17 mouse cellular contexts compared by ENCODE assay signal in the genomic region with DNA sequence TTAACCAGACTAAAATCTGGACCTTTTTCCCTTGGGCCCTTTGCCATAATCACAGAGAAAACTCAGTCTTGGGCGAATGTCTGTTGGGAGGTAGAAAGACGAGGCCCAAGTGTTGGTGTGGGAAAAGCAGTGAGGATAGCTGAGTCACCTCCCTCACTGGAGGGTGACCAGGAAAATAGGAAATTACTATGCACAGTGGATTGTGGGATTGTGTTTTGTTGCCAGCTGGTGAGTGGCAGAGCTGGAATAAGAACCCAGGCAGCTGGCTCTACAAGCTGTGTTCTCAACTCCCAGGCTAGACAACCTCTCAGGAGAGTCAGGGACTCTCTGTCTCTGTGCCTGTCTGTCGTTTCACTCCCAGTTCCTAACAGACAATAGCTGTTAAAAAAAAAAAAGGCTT. TPM values are rescaled to one million over a fixed set of nuclear protein-coding genes. Genes with fewer than 3 reads are reported as not detected.
DNase-seq lines count a peak whose midpoint lies in the region; ATAC-seq and TF ChIP-seq lines count a peak whose summit lies in the region.
"Had no signal": no experiment of that assay in that cellular context is flagged by ENCODE, and none has a peak within 500 bp of the region (broad histone marks: within the 10 kb centered on the region; RNA-seq: fewer than 3 reads in every experiment).

No protein-coding gene starts in this region.

- no peak overlapping the region for H3K4me2 ChIP-seq in lung, embryonic 14.5 days
- H3K4me2 ChIP-seq in forebrain, embryonic 16.5 days (ENCODE audit: low read length), result no peak overlapping the region
- H3K4me2 ChIP-seq: heart, embryonic 15.5 days; lung, embryonic 15.5 days had no signal

- no peaks in the 10 kb centered on the region for H3K36me3 ChIP-seq in lung, embryonic 14.5 days (ENCODE audit: insufficient read depth)
- no peaks in the 10 kb centered on the region for H3K36me3 ChIP-seq in forebrain, embryonic 16.5 days (ENCODE audit: control insufficient read depth, insufficient read depth)
- H3K36me3 ChIP-seq: heart, embryonic 15.5 days; lung, embryonic 15.5 days had no signal

- H3K27ac ChIP-seq in lung, embryonic 14.5 days (ENCODE audit: low read depth), result no peak overlapping the region
- no peak overlapping the region for H3K27ac ChIP-seq in forebrain, embryonic 16.5 days (ENCODE audit: low read length)
- H3K27ac ChIP-seq: heart, embryonic 15.5 days; lung, embryonic 15.5 days had no signal

- peak; percentile 1 for DNase-seq in lung, embryonic 14.5 days
- no peak for DNase-seq in lung, postnatal 25 days (ENCODE audit: low spot score)
- peak; percentile 34 to 52 for DNase-seq in layer of hippocampus, postnatal 10 days (ENCODE audit: low spot score in 2 of 2)
- peak; percentile 11 for DNase-seq in right cerebral cortex, postnatal 14 days
- no peak for DNase-seq in ovary, adult 18-20 months (ENCODE audit: low spot score)
- DNase-seq in gastrocnemius, adult 8-10 months (ENCODE audit: low spot score in 2 of 2), result no peak
- DNase-seq: adrenal gland, postnatal 36 days; retina, postnatal 1 day had no signal

- 41% methylated on average over 3 of the region's 3 CpGs for WGBS in lung, embryonic 14.5 days
- 38% methylated on average over 3 of the region's 3 CpGs for WGBS in forebrain, embryonic 16.5 days

- no peak overlapping the region for H3K4me3 ChIP-seq in lung, embryonic 14.5 days (ENCODE audit: low read depth, low read length)
- no peak overlapping the region for H3K4me3 ChIP-seq in forebrain, embryonic 16.5 days (replicated peaks; ENCODE audit: low read length)
- H3K4me3 ChIP-seq: erythroblast, embryonic 14.5 days; heart, embryonic 15.5 days; lung, embryonic 15.5 days had no signal

- H3K9me3 ChIP-seq in lung, embryonic 14.5 days (ENCODE audit: low read depth, low read length), result no peaks in the 10 kb centered on the region
- no peaks in the 10 kb centered on the region for H3K9me3 ChIP-seq in forebrain, embryonic 16.5 days (ENCODE audit: control insufficient read depth, low read length)
- H3K9me3 ChIP-seq: heart, embryonic 15.5 days; lung, embryonic 15.5 days had no signal

- no peak overlapping the region for H3K9ac ChIP-seq in lung, embryonic 14.5 days
- no peak overlapping the region for H3K9ac ChIP-seq in forebrain, embryonic 16.5 days (replicated peaks; ENCODE audit: low read depth, low read length)
- H3K9ac ChIP-seq: heart, embryonic 15.5 days; lung, embryonic 15.5 days had no signal

- no peak for TF ChIP-seq CTCF in lung, embryonic 14.5 days (IDR thresholded peaks at IDR 0.05; ENCODE audit: low read depth)

- H3K27me3 ChIP-seq in lung, embryonic 14.5 days (ENCODE audit: insufficient read depth, low read length), result no peaks in the 10 kb centered on the region
- H3K27me3 ChIP-seq in forebrain, embryonic 16.5 days (replicated peaks; ENCODE audit: control insufficient read depth, insufficient read depth, low read length), result no peaks in the 10 kb centered on the region
- H3K27me3 ChIP-seq: heart, embryonic 15.5 days; lung, embryonic 15.5 days had no signal

- no peak for ATAC-seq in lung, embryonic 14.5 days (ENCODE audit: insufficient read depth)
- peak; percentile 68 for ATAC-seq in forebrain, embryonic 16.5 days
- ATAC-seq in activated CD4-positive, CD25-positive, alpha-beta regulatory T cell, adult 4 months, result no peak

- H3K4me1 ChIP-seq in lung, embryonic 14.5 days (ENCODE audit: insufficient read depth), result no peaks in the 10 kb centered on the region
- H3K4me1 ChIP-seq in forebrain, embryonic 16.5 days (replicated peaks; ENCODE audit: control insufficient read depth, insufficient read depth, low read length), result no peaks in the 10 kb centered on the region; the same call in 1 of the 2 replicates
- H3K4me1 ChIP-seq: heart, embryonic 15.5 days; lung, embryonic 15.5 days had no signal

RNA-seq across cellular contexts. Expression of a gene that starts 11.1 kb away (rescaled TPM):
- polyA plus RNA-seq in lung, embryonic 14.5 days (2014; fragmentation: Nextera tagmentation; extraction: Ambion mirVana), result not detected in 2 replicates
- polyA plus RNA-seq in forebrain, embryonic 16.5 days (2015; fragmentation: Nextera tagmentation; extraction: Ambion mirVana), result not detected in 2 replicates
- not detected for total RNA-seq in layer of hippocampus, postnatal 10 days (2021)
- polyA plus RNA-seq in activated CD4-positive, CD25-positive, alpha-beta regulatory T cell, adult 4 months (2017; shearing (Covaris generic)), result not detected
- total RNA-seq in gastrocnemius, adult 8-10 months (2022), result not detected
- total RNA-seq: adrenal gland, postnatal 36 days; ES-E14; left cerebral cortex, postnatal 10 days had no signal
- polyA plus RNA-seq: erythroblast, embryonic 14.5 days; heart, embryonic 15.5 days; intestine, embryonic 14.5 days; lung, embryonic 15.5 days; thymus, postnatal 0 days had no signal

Comparison
In these comparisons a context has a peak if more than half of its experiments do, and no peak if none do; other contexts are left out.
1. DNase-seq: peak in lung, embryonic 14.5 days (single experiment), layer of hippocampus, postnatal 10 days (2 of 2) and right cerebral cortex, postnatal 14 days (single experiment); none in lung, postnatal 25 days (single experiment), ovary, adult 18-20 months (single experiment) and gastrocnemius, adult 8-10 months (0 of 2).